Mouse (Mus musculus) thymus, adult 18-20 months (tissue): ENCODE results near the gene Shkbp1.

ENCODE experiments used
- DNase-seq, 2 experiments: peaks; one replicate each; pipeline ENCODE4 v3.0.0; 2022; ENCODE audit warnings: mixed read lengths in 2 of 2

Gene Shkbp1

DNA sequence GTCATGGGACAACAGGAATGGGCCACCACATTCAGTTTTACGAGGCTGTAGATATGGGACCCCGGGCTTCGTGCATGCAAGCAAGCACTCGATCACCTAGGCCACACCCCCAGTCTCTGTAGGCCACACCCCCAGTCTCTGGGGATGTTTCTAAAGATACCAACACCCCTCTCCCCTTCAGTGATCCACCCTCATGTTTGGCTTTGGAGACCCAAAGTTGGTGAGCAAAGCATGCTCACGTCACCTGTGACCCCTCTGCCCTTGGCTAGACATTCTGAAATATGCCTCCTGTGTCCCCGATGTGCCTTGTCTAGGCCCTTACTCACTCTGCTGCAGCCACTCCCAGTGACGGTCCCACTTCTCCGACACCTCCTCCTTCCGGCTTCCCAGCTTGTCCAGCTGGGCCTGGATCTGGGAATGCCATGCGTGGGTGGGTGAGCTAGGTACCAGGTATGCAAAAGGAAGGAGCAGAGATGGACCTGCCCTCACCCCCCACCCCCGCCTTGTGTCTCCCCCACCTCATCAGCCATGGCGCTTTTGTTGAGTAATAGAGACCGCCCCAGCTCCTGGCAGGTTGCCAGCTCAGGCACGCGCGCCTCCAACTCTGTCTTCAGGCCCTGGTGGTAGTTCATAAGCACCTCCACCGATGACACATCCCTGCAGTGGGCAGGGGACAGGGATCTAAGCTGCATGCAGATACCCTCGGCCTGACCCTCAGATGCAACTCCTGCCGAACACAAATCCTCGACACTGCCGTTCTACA, 10.4 kb upstream of the Shkbp1 start:
- DNase-seq, result no peak

DNA sequence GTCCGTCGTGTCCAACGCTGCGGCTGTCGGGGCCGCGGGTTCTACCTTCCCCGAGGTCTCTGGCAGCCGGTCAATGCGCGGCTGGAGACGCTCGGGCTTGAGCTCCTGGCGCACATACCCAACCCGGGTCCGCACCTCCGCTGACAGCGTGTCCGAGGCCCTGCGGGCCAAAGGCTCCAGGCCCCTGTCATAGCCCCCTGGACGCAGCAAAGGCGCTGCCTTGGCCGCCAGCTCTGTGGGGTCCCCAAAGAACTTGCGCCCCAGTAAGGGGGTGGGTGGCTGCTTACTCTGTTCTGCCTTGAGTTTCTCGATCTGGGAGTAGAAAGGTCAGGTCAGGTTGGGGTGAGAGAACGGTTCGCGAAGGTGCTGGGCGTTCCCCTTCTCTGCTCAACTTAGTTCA, 8.6 kb upstream of the Shkbp1 start:
- DNase-seq, result no peak

DNA sequence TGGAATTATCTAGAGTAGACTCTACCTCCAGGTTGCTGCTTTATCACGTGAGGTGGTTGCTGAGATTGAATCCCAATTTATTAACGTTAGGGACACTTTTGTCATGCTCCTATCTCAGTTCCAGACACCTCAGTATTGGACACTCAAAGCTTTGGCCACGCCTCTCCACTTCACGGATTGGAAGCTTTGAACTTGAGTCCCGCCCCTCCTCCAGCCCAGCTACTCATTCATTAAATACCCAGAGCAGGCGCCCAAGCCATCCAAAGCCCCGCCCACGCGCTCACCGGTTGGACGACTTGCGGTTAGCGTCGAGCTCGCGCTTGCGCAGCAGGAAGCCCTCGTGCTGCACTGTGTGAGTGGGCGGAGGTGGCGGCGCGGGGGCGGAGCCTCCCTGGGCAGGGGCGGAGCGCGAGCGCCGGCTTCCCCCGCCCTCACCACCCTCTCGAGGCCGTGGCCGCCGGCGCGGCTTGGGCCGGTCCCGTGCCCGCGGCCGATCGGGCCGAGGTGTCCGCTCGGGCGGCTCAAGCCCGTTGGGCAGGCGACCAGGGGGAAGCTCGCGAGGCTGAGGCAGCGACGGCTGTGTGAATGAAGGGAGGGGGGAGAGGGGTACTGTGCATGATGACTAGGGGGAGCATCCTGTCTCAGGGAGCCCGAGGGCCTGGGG, 5.6 kb upstream of the Shkbp1 start:
- DNase-seq, result peak; percentile 95 to 96

DNA sequence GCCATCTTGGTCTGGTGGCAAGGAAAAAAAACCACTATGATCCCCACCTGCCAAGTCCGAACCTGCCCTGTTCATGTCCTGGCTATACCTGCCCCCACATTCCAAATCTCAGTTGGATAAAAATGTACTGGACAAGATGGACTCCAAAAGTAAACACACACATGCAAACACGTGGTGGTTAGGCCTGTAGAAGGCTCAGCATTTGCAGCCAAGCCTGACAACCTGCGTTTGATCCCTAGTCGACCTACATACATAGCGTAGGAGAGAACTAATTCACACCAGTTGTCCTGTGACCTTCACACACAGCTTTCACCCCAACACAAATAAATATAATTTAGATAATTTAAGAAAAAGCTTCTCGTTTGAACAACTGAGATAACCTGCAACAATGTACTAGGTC, 4.9 kb upstream of the Shkbp1 start:
- DNase-seq, result no peak

DNA sequence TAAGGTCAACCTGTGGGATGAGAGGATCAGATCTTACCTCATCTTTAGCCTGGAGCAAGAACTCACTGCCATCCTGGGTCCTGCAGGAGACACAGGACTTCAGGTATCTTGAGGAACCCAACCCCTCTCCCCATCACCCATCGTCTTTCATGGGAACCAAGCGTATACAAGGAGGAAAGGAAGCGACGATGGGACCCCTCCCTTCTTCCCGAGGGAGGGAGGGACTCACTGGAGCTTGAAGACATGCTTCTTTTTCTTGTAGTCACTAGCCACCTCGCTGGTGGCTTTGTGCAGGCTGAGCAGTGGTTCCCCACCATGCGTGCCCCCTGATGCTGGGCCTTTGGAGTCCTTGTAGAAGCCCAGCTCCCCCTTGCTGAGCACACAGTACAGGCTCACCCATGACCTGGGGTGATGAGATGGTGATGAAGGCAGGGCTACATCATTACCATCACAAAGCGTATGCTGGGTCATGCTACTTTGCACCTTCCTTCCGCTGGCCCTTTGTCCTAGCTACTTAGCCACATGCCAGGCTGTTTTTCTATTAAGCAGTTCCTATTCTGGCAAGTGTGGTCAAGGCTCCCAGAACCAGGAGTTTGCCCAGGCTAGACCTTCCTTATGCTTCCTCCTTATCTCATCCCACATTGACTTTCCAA, 4.0 kb upstream of the Shkbp1 start:
- DNase-seq, result no peak

DNA sequence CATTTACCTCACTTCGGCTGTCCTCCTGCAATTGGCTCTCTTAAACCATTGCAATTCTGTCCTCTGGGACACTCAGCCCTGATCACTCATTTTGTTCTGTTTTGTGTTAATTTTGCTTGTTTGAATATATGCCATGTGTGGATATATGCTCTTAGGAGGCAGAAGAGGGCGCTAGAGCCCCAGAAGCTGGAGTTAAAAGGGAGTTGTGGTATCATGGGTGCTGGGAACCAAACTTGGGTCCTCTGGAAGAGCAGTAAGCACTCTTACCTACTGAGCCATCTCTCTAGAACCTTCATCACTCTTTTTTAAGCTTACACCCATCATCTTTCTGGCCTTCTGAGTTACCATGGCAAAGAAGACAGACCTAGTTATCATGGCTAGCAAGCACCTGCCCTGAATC, 3.3 kb upstream of the Shkbp1 start:
- no peak for DNase-seq

DNA sequence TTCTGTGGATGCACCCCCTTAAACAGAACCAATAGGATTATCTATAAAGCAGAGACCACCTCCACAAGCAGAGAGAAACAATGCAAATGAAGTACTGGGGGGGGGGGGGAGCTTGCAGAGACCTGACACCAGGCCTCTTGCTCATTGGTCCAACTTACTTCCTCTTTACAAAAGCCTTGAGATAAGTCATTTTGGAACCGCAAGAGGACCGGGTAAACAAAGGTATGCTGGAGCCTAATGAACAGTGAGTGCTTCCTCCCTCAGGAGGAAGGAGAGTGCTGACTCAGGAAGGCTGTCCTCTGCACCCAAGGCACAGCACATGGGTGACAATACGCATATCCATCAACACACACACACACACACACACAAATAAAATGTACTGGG, 1.8 kb upstream of the Shkbp1 start:
- DNase-seq, result no peak

DNA sequence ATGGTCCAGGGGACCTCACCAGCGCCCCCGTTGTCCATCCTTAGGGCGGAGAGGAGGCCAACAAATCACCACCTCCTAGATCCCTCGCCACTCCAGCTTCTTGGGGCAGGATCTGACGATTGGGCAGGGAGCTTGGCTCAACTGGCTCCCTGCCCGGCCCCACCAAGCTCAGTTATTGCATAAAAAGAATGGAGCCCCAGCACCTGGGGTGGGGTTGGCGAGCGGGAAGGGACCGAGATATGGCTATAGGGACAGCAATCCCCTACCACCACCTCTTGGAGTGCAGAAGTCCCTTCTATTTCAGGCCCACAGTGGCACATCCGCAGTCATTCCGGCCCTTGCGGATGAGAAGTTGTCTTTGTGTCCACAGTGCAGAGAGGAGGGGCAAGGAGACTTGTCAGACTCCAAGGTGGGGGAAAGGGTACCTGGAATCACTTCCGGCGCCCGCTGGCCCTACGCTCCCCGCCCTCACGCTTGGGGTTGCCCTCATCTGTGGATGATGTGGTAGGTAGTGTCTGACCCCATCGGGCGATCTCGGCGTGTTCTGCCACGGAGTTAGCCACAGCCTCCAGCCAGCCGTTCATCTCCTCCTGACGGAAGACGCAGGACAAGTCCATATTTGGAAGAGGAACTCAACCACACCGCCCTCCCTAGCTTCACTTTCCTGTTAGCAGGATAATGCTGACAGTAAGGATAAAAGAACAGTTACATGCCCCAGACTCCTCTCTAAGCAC, 1.2 kb upstream of the Shkbp1 start, which contains the start of gene Gm20479:
Gene Gm20479 (minus strand): TSS at position 559 of the 734 bp plus-strand sequence.
- DNase-seq, result no peak

DNA sequence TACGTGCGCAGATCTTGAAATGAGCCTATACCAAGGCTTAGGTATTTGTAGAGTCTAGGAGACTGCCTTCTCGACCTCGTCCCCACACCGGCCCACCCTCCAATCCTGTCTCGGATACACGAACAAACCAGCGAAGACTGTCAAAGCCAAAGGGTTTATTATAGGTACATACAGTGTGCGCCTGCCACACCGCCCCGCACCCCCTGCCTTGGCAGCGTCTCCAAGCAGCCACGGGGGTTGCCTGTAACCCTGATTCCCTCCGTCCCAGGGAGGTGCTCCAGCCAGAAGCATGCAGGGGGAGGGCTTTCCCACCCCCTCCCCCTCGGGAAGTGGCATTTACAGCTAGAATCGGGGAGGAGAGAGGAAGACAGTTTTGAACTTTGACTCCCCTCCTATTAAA, 429 bp upstream of the Shkbp1 start:
- DNase-seq, result peak in 1 of 2 experiments; percentile 27

DNA sequence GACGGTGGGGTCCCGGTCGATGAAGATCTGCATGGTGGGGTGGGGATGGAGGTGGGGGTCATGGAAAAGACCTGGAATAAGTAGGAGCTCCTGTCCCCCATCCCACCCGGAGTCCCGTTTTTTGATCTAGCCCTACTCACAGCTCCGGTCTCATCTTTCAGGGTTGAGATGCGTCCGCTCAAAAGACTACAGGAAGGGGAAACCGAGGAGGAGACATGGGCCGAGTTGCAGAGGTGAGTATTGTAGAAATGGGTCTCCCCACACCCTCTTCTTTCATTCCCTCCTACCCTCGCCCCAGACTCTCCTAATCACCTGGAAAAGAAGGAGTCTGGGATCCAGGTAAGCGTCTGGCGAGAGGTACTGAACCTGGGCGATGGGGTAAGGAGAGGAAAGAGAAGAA, 558 bp downstream of the Shkbp1 start:
- DNase-seq, result no peak

DNA sequence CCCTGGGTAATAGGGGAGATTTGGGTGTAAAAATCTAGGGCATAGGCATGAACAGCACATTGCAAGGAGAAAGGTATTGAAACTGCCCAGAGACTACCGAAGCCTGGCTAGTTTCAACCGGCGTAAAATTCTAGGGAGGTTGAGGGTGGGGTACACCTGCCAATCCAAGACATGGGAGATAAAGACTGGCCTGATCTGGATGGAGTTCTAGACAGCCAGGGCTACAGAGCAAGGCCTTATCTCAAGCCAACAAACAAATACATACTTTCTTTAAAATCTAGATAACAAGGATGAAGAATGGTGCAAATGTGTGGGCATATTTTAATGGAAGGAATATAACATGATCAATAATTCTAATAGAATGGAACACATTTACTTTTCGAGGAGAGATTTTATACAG, 1.0 kb downstream of the Shkbp1 start:
- no peak for DNase-seq

DNA sequence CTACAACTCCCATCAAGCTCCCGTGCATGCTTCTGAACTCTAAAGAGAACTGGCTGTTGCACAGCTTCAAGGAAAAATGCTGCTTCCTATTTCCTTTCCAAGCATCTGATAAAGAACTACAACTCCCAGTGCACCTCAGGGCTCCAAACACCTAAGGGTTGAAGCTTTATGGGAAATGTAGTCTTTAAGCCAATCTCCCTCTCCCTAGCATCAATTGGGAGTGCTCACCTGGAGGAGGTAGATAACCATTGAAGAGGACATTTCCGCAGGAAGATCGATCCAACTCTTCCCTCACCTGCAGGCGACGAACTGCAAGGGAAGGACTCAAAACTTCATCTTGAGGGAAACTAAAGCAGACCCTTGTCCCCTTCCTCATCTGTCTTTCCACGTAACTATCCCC, 1.7 kb downstream of the Shkbp1 start:
- no peak for DNase-seq

DNA sequence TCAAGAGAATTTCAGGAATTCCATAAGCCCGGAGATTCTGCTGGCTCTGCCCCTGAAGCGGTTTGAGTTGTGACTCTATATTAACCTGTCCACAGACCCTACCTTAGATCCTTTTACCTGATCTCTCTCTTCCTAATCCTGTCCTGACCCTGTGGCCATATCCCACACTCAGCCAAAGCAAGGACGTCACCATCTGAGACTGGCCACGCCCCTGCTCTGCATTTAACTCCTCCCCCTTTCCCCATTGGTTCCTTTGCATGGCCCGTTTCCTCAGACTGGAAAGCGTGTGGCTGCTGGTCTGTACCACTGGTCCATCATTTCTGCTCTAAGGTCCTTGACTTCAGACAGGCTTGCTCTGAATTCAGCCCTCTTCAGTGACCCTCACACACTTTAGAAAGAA, 10.4 kb downstream of the Shkbp1 start:
- no peak for DNase-seq

DNA sequence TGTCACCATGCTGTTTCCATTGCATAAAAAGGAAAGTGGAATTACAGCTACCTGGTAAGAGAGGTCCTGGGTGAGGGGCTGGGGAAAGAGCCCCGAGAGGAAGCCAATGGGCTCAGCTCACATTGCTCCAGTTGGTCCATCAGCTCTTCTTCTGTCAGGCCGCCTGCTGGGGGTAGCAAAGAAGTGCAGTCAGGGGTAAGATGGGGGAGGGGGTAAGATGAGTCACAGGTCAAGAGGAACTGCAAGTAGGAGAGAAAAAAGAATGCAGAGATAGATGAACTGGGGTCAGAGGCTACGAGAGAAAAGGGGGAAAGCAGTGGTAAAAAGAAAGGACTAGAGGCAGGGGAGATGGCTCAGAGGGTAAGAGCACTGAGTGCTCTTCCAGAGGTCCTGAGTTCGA, 13.2 kb downstream of the Shkbp1 start:
- DNase-seq, result no peak

DNA sequence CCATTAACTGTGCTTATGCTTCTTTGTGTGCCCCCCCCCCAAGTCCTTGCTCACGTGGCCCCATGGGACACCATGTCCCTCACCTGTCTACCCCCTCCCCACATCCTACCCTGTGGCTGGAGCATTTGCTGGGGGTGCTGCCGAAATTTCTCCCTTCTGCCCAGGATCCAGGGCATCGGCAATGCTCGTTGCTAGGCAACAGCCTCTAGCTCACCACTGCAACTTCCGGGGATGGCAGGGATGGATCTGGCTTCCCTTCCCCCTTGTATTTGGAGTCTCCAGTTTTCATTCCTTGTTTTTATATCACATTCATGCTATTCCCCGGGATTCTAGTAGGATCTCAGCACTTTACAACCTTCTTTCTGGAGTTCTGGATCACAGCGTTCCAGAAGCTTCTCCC, 16.3 kb downstream of the Shkbp1 start:
- DNase-seq, result no peak

DNA sequence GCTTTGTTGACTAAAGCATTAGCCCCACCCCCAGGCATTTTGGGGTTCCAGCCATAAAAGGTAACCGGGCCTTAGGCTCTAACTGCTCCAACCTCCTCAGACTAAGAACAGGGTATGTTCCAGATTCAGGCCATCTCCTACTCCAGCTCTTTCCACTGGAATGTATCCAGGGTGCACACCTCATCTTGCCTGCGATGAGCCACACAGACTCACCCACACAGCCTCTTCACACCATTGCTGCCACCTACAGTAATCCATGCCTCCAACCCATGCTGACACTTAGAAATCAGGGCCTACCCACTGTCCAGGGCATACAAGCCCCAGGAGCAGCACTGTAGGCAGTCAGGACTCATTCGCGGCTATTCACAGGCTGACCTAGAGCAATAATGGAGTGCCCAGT, 16.7 kb downstream of the Shkbp1 start:
- no peak for DNase-seq

DNA sequence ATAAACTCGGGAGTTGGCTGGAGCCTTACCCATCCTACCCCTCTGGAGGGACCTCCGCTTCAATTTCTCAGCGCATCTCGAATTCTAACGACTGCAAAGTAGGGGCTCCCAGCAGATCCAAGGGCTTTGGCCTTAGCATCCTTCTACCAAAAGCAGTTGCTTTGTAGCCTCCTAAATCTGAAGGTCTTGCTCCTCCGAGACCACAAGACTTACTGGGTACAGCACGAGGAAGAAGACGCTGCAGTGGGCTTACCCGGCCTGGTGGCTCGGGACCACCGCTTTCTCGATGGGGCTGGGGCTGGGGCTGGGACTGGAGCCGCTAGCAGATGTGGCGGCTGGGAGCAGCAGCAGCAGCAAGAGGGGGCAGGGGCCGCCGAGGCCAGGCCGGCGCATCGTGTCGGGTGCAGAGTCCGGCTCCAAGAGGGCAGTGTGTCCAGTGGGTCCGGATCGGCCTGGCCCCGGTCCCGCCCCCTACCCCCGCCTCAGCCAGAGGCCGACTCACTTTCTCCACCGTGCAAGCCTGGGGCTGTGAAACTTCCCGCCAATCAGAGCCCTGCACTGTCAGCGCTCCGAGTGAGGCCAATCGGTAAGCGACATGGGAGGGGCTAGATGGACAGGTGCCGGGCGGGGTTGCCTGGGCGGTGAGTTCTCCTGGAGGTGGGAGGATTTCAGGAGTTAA, 18.5 kb downstream of the Shkbp1 start, which contains the start of gene Ltbp4:
Gene Ltbp4 (minus strand): TSS at position 518 of the 679 bp plus-strand sequence.
- no peak for DNase-seq

DNA sequence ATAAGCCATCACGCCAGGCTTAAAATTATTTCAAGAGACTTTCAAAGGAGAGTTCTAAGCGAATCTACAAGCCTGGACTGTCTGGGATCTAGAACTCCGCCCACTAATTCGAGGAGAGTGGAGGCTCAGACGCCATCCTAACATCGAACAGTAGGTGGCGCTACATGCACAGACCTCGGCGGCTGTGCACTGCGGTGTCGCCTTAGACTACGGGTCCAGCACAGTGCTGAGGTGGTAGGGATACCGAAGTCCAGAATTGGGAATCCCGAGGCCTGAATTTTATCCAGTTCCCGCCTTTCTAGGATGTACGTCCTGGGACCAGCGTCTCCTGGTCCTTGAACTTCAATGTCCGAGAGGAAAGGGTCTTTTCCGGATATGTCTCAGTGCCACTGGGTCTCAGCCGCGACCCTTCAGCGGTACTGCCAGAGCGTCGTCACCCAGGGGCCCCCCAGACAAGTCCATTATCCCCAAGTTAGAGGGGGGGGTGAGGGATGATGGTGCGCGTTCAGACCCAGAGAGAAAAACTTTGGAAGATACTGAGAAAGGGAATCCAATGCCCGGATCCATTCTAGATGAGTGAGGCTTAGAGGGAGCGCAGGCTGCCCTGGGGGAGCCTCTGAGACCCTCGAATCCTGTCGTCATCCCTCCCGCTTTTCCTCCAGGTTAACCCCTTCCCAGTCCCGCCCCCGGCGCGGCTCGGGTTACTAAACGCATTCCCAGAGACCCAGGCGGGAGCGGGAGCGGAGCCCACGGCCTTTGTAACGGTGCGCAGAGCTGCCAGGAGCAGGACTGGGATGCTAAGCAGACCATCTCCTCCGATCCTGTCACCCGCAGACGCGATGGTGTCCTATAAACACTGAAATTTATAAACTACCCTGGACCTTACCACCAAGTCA, 19.6 kb downstream of the Shkbp1 start:
- peak; percentile 55 to 60 for DNase-seq

DNA sequence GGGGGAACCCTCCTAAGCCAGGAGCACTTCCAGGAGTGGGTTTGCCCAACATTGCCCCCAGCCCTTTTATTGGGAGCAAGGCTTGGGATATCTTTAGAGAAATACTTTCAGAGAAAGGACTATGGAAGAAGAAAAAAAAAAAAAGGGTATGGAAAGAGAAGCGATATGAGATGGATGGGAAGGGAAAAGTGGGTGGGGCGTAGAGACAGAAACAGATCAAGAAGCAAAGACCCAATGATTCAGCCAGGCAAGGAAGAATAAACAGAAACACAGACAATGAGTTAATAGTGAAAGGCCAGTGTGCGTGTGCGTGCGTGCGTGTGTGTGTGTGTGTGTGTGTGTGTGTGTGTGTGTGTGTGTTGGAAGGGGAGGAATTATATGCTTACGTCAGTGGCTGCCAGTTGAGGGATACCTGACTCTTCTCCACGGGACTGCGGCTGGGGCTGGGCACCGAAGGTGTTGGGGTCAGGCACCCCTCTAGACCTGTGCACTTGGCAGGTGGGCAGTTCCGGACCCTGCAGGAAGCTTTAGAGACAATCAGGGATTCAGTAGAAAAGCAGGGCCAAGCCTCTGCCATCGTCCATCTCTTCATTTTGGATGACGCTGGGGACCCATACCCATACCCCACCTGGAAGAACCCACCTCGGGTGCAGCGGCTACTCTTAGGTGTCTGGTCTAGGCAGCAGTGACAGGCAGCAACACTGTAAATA, 20.7 kb downstream of the Shkbp1 start:
- no peak for DNase-seq

DNA sequence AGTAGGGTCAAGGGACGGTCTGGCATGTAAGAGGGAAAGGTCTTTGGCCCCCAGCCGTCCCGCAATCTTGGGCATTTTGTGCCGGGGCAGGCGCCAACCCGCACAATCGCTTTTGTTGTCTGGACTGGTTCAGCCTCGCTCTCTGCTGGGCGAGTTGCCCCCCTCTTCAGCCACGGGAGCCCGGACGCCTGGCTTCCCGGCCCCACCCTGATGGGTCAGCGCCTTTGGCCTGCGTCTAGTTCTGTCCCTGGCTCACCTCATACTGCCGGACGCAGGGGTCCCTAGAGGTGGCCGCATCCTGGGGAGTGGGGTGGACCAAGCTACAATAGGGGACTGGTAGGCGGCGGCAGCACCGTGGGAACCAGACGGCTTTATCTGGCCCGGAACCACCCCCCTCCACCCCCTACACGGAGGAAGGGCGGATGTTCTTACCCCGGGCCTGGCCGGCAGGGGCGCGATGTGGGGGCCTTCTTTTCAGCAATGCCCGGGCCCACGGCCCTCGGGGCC, 21.4 kb downstream of the Shkbp1 start:
- DNase-seq, result no peak
